Mouse (Mus musculus): ENCODE results near the gene Nlrp4f. TPM values are rescaled to one million over a fixed set of nuclear protein-coding genes. Genes with fewer than 3 reads are reported as not detected.

Nlrp4f gene
- 0.14 and 0.18 TPM in 2 replicates for polyA plus RNA-seq (2012; rRNA removed)

GRCm38 (mm10) chr13:65205877-65206276 lies at the start of gene Nlrp4f:
Nlrp4f (minus strand) TSS chr13:65205977.
- no peak for DNase-seq (ENCODE audit: low spot score)

- DNase-seq (ENCODE audit: low spot score): no peak
Measured at GRCm38 (mm10) chr13:65243273-65243672, 37.5 kb upstream of the Nlrp4f start.

DNA sequence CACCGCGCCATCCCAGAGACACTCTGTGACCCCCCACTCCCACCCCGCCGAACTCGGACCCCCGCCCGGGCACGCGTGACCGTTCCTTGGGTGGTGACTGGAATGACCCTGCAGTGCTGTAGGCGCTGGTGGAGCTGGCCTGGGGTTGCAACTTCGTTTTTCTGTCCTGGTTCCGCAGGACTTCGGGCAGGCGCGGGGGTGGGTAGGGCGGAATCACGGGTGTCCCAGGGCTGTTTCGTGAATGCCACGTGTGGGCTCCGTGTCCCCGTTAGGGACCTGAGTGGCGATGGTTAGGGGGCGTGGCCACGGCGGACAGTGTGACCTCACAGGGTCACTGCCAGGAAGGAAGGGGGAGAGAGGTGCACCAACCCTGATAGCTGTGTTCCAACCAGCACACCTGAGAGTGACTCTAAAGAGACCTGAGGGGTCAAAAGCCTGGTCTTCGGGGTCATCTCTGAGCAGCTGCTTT lies 36.6 kb upstream of the Nlrp4f start:
- no peak for DNase-seq (ENCODE audit: low spot score)

DNA sequence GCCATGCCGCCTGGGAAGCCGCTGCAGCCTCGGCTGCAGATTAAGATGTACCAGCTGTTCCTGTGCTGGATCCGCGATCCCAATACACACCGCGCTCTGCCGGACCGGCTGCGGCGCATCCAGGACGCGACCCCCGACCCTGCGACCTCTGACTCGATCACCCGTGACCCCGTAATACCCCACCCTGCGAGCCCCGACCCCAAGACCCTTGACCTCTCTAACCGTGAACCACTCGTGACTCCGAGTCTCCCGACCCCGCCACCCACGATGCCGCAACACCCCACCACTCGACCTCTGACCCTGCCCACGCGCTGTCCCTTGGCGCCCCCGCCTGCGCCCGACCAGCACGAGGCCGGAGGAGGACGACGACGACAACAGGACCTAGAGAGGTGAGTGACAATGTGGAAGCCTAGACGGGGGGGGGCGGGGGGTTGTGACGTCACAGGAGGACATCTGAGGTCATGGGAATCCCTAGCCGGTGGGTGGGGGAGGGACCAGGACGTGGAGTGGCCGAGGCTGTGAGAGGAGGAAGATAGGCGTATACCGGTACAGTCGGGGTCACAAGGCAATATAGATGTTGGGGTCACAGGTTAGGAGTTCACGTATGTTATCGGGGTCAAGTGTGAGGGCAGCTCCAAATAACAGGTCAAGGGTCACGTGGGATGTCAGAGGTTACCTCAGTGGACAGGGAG lies 36.0 kb upstream of the Nlrp4f start:
- DNase-seq (ENCODE audit: low spot score): no peak

DNA sequence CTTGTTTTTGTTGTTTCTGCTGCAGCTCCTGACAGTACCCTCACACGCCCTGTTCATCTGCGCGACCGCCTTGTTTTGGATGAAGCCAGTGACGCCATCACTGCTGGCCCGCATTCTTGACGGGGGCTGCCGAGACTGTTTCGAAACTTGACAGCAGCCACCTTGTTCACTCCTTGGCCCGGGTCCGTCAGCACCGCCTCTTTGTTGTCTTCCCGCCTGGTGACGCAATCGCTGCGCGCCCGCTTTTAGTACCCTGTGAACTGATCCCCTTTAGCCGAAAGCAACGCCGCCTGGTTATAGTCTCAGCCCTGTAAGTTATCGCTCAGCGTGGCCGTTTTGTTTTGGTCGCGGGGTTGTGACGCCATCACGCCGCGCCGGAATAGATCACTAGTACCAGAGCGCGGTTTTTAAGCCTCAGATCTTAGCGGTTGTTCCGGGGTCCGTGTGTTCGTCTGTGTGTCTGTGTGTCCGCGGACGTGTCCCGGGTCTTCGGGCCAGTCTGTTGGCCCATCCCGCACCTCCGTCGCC lies 35.4 kb upstream of the Nlrp4f start:
- peak; percentile 94 for DNase-seq (ENCODE audit: low spot score)

DNA sequence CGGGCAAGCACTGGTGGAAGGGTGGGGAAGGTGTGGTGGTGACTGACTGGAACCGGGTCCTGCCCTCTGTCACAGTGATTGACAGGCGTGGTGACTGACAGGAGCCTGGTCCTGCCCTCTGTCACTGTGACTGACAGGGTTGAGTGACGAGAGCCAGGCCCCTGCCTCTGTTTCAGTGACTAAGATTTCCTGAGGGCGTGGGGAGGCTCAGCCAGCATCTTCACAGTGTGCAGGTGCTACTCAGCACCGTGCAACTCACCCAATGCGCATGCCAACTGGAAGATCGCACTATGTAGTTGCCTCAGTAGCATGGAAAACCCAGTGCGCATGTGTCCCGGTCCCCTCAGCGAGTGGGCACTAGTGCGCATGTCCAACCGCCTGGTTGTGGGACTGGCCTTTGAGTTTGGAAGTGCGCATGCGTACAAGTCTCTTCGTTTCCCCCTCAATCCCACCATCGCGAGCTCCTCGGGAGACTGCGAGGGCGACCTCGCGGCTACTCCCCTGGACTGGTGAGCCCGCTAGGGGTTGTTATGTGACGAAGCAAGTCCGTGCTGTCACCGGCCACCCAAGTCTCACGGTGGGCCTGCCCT lies 34.8 kb upstream of the Nlrp4f start:
- peak; percentile 88 for DNase-seq (ENCODE audit: low spot score)

DNA sequence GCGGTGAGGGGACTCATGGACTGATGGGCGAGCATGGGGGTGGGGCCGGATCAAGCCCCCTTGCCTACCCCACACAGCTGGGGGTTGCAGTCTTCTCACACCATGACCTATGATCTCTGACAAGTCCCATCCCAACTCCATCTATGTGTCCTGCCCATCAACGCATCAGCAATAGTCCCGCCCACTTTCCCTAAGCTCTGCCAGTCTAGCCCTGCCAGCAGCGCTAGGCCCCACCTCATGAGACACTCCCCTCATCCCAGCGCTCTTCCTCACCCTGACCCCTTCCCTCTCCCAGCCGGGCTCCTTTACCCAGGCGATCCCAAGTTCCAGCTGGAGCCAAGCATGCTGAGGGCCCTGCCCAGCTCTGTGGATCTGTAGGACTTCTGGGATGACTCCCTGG lies 31.4 kb upstream of the Nlrp4f start:
- DNase-seq (ENCODE audit: low spot score): no peak

- no peak for DNase-seq (ENCODE audit: low spot score)
Measured at GRCm38 (mm10) chr13:65226657-65227056, 20.9 kb upstream of the Nlrp4f start.

DNA sequence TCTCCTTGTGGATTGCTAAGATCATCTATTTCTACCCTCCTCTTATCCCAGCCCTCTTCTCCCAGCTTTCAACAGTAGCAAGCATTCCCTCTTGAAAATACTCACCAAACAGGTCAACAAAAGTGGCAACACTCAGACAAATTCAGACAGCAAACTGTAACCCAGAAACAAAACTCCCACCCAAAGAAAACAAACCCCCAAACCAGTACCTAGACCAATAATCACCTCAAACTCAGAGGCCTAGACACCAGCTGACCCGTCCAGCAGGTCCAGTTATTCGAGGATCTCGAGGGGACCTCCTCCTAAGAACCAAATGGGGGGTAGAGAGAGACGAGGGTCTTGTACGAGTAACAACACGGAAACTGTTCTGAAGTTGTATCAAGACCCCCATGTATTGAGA lies 20.2 kb upstream of the Nlrp4f start:
- DNase-seq (ENCODE audit: low spot score): no peak

DNA sequence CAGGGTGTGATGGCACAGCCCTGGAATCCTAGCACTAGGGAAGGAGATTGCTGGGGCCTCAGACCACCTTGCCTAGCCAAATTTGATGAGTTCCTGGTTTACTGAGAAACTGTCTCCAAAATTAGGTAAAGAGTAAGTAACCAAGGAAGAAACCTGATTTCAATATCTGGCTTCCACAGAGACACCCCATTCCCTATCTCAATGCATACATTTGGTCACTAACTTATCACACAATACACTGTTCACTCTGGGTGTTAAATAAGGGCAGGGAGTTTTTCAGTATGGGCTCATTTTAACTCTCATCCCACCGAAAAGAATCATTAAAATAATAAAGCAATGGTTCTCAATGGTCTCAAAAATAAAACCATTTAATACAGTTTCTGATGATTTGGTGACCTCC lies 5.1 kb downstream of the Nlrp4f start:
- no peak for DNase-seq (ENCODE audit: low spot score)

DNA sequence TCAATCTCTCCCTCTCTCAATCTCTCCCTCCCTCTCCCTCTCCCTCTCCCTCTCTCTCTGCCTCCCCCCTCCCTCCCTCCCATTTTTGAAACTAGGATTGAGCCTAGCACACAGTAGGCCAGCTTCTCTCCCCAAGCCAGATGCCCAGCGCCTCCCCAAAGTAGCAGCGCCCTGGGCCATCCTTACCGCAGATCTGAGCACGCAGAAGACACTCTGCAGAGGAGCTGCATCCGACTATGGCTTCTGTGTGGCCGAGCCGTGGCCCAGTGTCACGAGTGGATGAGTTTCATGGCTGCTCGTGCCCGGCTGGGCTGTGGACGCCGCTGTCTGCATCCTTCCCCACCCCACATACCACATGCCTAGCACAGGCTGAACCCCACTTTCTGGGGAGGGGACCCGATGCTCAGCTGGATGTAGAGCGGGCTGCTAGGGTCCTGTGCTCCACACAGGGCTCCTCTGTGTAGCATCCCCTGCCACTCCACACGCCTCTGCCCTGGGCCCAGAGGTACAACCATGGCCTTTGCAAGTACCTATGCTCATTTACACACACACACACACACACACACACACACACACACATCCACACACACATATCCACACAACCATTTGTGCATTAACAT lies 29.2 kb downstream of the Nlrp4f start:
- DNase-seq (ENCODE audit: low spot score): no peak

DNA sequence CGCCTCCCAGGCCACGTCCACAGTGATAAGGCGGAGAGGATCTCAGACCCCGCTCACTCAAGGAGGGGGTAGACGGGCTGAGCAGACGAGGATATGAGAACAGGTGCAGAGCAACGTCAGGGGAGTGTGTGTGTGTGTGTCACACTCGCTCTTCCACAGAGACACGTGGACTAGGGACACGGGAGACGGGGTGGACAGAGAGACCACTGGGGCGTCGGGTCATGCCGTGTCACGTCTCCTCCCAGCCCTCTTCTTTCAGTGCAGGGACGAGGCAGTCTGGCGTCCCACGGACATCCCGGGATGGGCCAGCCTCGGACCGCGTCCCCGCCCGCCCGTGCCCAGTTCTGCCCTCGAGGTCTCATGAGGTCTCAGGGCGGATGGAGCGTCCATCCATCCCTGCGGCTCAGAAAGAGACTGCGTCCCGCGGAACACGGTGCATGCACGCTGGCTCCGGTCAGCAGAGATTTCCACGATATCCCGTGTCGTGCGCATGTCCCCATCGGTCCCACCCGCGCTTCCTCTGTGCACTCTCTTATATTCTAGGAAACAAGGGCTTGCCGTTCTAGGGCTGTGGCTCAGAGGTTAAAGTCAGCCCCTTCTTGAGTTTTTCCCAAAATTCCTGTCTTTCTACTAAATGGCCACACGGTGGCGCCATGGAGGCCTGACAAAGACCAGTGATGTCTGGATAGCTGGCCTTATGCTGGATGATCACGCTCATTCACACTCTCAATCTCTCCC lies 29.9 kb downstream of the Nlrp4f start:
- peak; percentile 23 for DNase-seq (ENCODE audit: low spot score)

DNA sequence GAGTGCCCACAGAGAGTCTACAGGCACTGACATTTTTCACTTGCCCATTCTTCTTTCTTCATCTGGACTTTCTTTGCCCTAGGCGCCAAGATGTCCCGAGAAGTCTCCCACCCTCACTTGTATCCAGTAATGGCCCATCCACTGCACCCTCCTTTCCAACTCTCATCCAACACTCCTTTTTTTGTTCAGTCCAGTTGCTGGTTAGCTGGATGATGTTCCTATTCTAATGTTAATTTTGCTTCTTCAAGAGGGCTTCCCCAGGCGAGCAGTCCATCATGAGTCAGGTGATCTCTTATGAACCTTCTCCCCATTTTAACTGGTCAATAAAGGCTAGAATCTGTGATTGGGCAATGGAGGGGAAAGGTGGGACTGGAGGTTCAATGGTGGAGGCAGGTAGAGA lies 31.7 kb downstream of the Nlrp4f start:
- no peak for DNase-seq (ENCODE audit: low spot score)

DNA sequence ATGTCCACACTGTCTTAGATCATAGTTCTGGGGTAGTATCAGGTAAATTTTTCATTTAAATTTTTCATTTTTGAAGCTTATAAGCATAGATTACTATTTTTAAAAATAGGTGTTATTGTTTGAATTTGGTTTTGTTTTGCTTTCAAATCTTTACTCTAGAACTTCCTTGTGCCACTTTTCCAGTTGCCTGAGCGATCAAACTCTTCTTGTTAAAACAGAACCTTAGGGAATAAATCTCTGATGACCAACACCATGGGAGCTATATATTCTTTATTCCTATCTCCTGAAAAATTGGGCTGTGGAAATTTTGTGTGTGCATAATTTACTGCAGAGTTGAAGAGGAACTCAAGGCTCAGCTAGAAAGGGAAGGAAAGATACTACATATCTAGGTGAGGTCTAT lies 55.8 kb downstream of the Nlrp4f start, which contains the start of gene Olfr466:
Gene Olfr466, plus strand, starts transcription at position 301 of the 400 bp plus-strand sequence.
- no peak for DNase-seq (ENCODE audit: low spot score)

- no peak for DNase-seq (ENCODE audit: low spot score)
Measured at GRCm38 (mm10) chr13:65137789-65138188, 68.0 kb downstream of the Nlrp4f start, which contains the start of gene Olfr465-ps1. Olfr465-ps1 (plus strand) TSS chr13:65138089.

Other genes with a start within 250 kb of the Nlrp4f start
- not detected in 2 replicates for gene Spata31d1c, start 172.9 kb downstream of the Nlrp4f start, polyA plus RNA-seq (2012; rRNA removed)
- gene Prss47, start 153.2 kb downstream of the Nlrp4f start, polyA plus RNA-seq (2012; rRNA removed): not detected in 2 replicates
- gene Mfsd14b, start 93.0 kb downstream of the Nlrp4f start, polyA plus RNA-seq (2012; rRNA removed): 24.6 and 26.8 TPM in 2 replicates
- not detected in 2 replicates for gene Olfr465-ps1, start 67.9 kb downstream of the Nlrp4f start, polyA plus RNA-seq (2012; rRNA removed)
- gene Olfr466, start 55.7 kb downstream of the Nlrp4f start, polyA plus RNA-seq (2012; rRNA removed): not detected in 2 replicates
- 0.07 and 0.08 TPM in 2 replicates for gene Gm10775, start 53.6 kb upstream of the Nlrp4f start, polyA plus RNA-seq (2012; rRNA removed)
- gene Zfp369, start 72.8 kb upstream of the Nlrp4f start, polyA plus RNA-seq (2012; rRNA removed): 27.5 and 34.2 TPM in 2 replicates

Measured in urinary bladder, adult 2 months (tissue).